Mouse (Mus musculus) frontal cortex, postnatal 25 days (tissue): ENCODE measurements at regions not wholly inside any gene's neighbourhood (a gene's known extent, or its start where the extent isn't known, plus 50 kb on each side); places are given as distances from the start of the nearest gene placed in this dataset.

Source experiments
- DNase-seq, 2 experiments: peaks; one replicate each; pipeline ENCODE4 v3.0.0; 2022; ENCODE audit warnings: low spot score in 2 of 2

- DNase-seq = no peak
Measured at GRCm38 (mm10) chr15:96774664-96775063, 75.1 kb upstream of the Slc38a2 start.

- DNase-seq = no peak
Measured at GRCm38 (mm10) chr15:96773656-96774055, 74.1 kb upstream of the Slc38a2 start.

- DNase-seq = no peak
Measured at GRCm38 (mm10) chr15:96772701-96773100, 73.2 kb upstream of the Slc38a2 start.

- no peak for DNase-seq
Measured at GRCm38 (mm10) chr15:96770786-96771185, 71.3 kb upstream of the Slc38a2 start.

- no peak for DNase-seq
Measured at GRCm38 (mm10) chr15:96770299-96770698, 70.8 kb upstream of the Slc38a2 start.

GRCm38 (mm10) chr15:96769751-96770150 is 70.2 kb upstream of the Slc38a2 start:
- no peak for DNase-seq

- no peak for DNase-seq
Measured at GRCm38 (mm10) chr15:96768301-96768993, 68.9 kb upstream of the Slc38a2 start.

- no peak for DNase-seq
Measured at GRCm38 (mm10) chr15:96767188-96767587, 67.7 kb upstream of the Slc38a2 start.

GRCm38 (mm10) chr15:96766238-96766637 is 66.7 kb upstream of the Slc38a2 start:
- no peak for DNase-seq

- no peak for DNase-seq
Measured at GRCm38 (mm10) chr15:96763611-96764010, 64.1 kb upstream of the Slc38a2 start.

GRCm38 (mm10) chr15:96759078-96759995 is 59.8 kb upstream of the Slc38a2 start:
- DNase-seq = no peak

- DNase-seq = no peak
Measured at GRCm38 (mm10) chr15:96757446-96758198, 58.1 kb upstream of the Slc38a2 start.

GRCm38 (mm10) chr15:96756456-96756855 is 56.9 kb upstream of the Slc38a2 start:
- DNase-seq = no peak

GRCm38 (mm10) chr15:96755951-96756350 is 56.4 kb upstream of the Slc38a2 start:
- DNase-seq = no peak

GRCm38 (mm10) chr15:96755322-96755942 is 55.9 kb upstream of the Slc38a2 start:
- no peak for DNase-seq

- no peak for DNase-seq
Measured at GRCm38 (mm10) chr15:96754079-96754478, 54.5 kb upstream of the Slc38a2 start.

- DNase-seq = no peak
Measured at GRCm38 (mm10) chr15:96752719-96753118, 53.2 kb upstream of the Slc38a2 start.

- DNase-seq = no peak
Measured at GRCm38 (mm10) chr15:96752062-96752358, 52.5 kb upstream of the Slc38a2 start.

- no peak for DNase-seq
Measured at GRCm38 (mm10) chr15:96751243-96752061, 51.9 kb upstream of the Slc38a2 start.

- no peak for DNase-seq
Measured at GRCm38 (mm10) chr15:96749534-96750256, 50.2 kb upstream of the Slc38a2 start.
